Mouse (Mus musculus) bone marrow, adult 2 months (tissue): ENCODE data around the gene Spice1.

Experiments
- CTCF ChIP-seq: fragments of 200-500 bp; IDR thresholded peaks from 2 replicates; pipeline ENCODE4 v1.5.1; 2011; ENCODE audit warnings: low read length, control low read depth; ENCODE audit not compliant: control insufficient read depth, insufficient read depth
- POLR2A ChIP-seq: fragments of 200-500 bp; IDR thresholded peaks from 2 replicates; pipeline ENCODE4 v1.6.1; 2011; ENCODE audit warnings: low read depth, mild to moderate bottlenecking, control low read depth, low read length, borderline replicate concordance; ENCODE audit not compliant: control insufficient read depth

DNA sequence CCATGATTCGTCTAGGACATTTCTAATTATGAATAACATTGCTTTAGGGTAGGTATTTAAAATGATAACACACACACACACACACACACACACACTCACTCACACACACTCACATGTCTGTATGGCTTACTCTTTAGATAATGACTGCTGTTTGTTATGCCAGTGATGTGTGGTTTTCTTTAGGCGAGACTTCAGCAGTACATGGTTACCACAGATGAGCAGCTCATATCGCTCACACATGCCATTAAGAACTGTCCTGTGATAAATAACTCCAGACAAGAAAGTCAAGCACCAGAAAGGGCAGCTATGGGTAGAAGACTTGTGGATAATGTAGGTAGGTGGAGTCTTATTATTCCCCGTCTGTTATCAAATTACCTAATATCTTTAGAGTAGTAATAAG is 28.5 kb downstream of the Spice1 start:
- TF ChIP-seq POLR2A (no peak), CTCF (no peak)
